Mouse (Mus musculus) CH12.LX (cell line): ENCODE measurements around the gene Agtpbp1. TPM values are rescaled to one million over a fixed set of nuclear protein-coding genes. Genes with fewer than 3 reads are reported as not detected.
A peak's percentile ranks its signal among the peaks of the same experiment; 100 is the strongest.

Source experiments
- DNase-seq: peaks from one replicate; pipeline ENCODE4 v3.0.0-alpha.2; 2013; ENCODE audit errors: extremely low read depth
- H3K27ac ChIP-seq: 2 replicates; pipeline ENCODE4 v1.5.1; 2012; ENCODE audit warnings: low read depth, mild to moderate bottlenecking, control low read depth, moderate library complexity; ENCODE audit not compliant: insufficient read depth
- H3K27me3 ChIP-seq: replicated peaks from 2 replicates; pipeline ENCODE3; 2012; ENCODE audit warnings: inconsistent platforms
- H3K36me3 ChIP-seq, 2 experiments: replicated peaks in 1 of 2; 2 replicates each; pipeline versions ENCODE3 to v1.6.1; 2012; ENCODE audit warnings: inconsistent platforms in 1 of 2, low read length in 1 of 2, mild to moderate bottlenecking in 1 of 2, mixed read lengths in 1 of 2, moderate library complexity in 1 of 2; ENCODE audit not compliant: control insufficient read depth in 1 of 2, insufficient read depth in 1 of 2
- H3K4me1 ChIP-seq, 2 experiments: 2 replicates each; pipeline ENCODE4 v1.6.1; 2012; ENCODE audit warnings: inconsistent platforms in 1 of 2, moderate library complexity in 1 of 2; ENCODE audit not compliant: insufficient read depth in 2 of 2, control insufficient read depth in 1 of 2
- H3K4me2 ChIP-seq: 2 replicates; pipeline ENCODE4 v1.6.1; 2012; ENCODE audit warnings: low read depth, mild to moderate bottlenecking, control low read depth; ENCODE audit not compliant: poor library complexity, insufficient read depth, severe bottlenecking
- H3K4me3 ChIP-seq, 3 experiments: fragments of 150-350 bp in 1 of 3; sonication (generic) in 1 of 3; replicated peaks in 1 of 3; 2 replicates each; pipeline versions ENCODE3 to v1.5.1; 2011 to 2012; ENCODE audit warnings: low read depth in 2 of 3, low read length in 2 of 3, mild to moderate bottlenecking in 2 of 3, moderate library complexity in 2 of 3, control low read depth in 1 of 3, improper control_type of control experiment in 1 of 3, inconsistent platforms in 1 of 3, mixed read lengths in 1 of 3; ENCODE audit not compliant: poor library complexity in 1 of 3
- H3K79me2 ChIP-seq: replicated peaks from 2 replicates; pipeline ENCODE4 v1.6.1; 2012; ENCODE audit warnings: mild to moderate bottlenecking, moderate library complexity; ENCODE audit not compliant: control insufficient read depth, poor library complexity, insufficient read depth, severe bottlenecking; ENCODE audit errors: extremely low read depth
- H3K9ac ChIP-seq: 2 replicates; pipeline ENCODE4 v1.6.1; 2012; ENCODE audit warnings: low read depth, mild to moderate bottlenecking, control low read depth, moderate library complexity; ENCODE audit not compliant: insufficient read depth
- H3K9me3 ChIP-seq: replicated peaks from 2 replicates; pipeline ENCODE3; 2012; ENCODE audit warnings: low read length, inconsistent platforms, mixed read lengths
- CHD2 ChIP-seq: IDR thresholded peaks from 2 replicates; pipeline ENCODE4 v1.6.1; 2011; ENCODE audit warnings: low read length, improper control_type of control experiment
- CTCF ChIP-seq, 2 experiments: IDR thresholded peaks in 1 of 2; conservative IDR thresholded peaks in 1 of 2; 2 replicates each; pipeline ENCODE4 v1.5.1; 2011 to 2012; ENCODE audit warnings: low read depth in 2 of 2, low read length in 2 of 2, improper control_type of control experiment in 1 of 2, inconsistent platforms in 1 of 2, mild to moderate bottlenecking in 1 of 2, moderate library complexity in 1 of 2
- E2F4 ChIP-seq: IDR thresholded peaks from 2 replicates; pipeline ENCODE4 v1.6.1; 2011; ENCODE audit warnings: low read depth, low read length, improper control_type of control experiment; ENCODE audit not compliant: insufficient replicate concordance
- EP300 ChIP-seq: IDR thresholded peaks from 2 replicates; pipeline ENCODE4 v1.6.1; 2011; ENCODE audit warnings: low read length, improper control_type of control experiment
- GABPA ChIP-seq: IDR thresholded peaks from 2 replicates; pipeline ENCODE4 v1.6.1; 2012; ENCODE audit warnings: low read depth, low read length, improper control_type of control experiment, inconsistent platforms; ENCODE audit not compliant: insufficient replicate concordance
- HCFC1 ChIP-seq: IDR thresholded peaks from 2 replicates; pipeline ENCODE4 v1.6.1; 2012; ENCODE audit warnings: low read depth, mild to moderate bottlenecking, inconsistent platforms, low read length, improper control_type of control experiment
- JUND ChIP-seq: conservative IDR thresholded peaks from 2 replicates; pipeline ENCODE4 v1.6.1; 2011; ENCODE audit warnings: low read depth, low read length, improper control_type of control experiment
- MAZ ChIP-seq: IDR thresholded peaks from 2 replicates; pipeline ENCODE4 v1.6.1; 2012; ENCODE audit warnings: low read depth, mild to moderate bottlenecking, inconsistent platforms, low read length, improper control_type of control experiment, moderate library complexity
- NRF1 ChIP-seq: IDR thresholded peaks from 2 replicates; pipeline ENCODE4 v1.6.1; 2014; ENCODE audit warnings: low read depth, mild to moderate bottlenecking, inconsistent platforms, low read length, improper control_type of control experiment, moderate library complexity
- POLR2A ChIP-seq: IDR thresholded peaks from 2 replicates; pipeline ENCODE4 v1.6.1; 2011; ENCODE audit warnings: low read depth, mild to moderate bottlenecking, improper control_type of control experiment, low read length
- RAD21 ChIP-seq: IDR thresholded peaks from 2 replicates; pipeline ENCODE4 v1.6.1; 2011; ENCODE audit warnings: low read depth, mild to moderate bottlenecking, low read length, improper control_type of control experiment, moderate library complexity
- SMC3 ChIP-seq: IDR thresholded peaks from 2 replicates; pipeline ENCODE4 v1.6.1; 2011; ENCODE audit warnings: low read depth, low read length, improper control_type of control experiment
- TBP ChIP-seq: conservative IDR thresholded peaks from 2 replicates; pipeline ENCODE4 v1.6.1; 2011; ENCODE audit warnings: low read depth, low read length, improper control_type of control experiment
- ZC3H11A ChIP-seq: IDR thresholded peaks from 2 replicates; pipeline ENCODE4 v1.6.1; 2012; ENCODE audit warnings: low read depth, mild to moderate bottlenecking, inconsistent platforms, low read length, improper control_type of control experiment
- ZMIZ1 ChIP-seq: IDR thresholded peaks from 2 replicates; pipeline ENCODE4 v1.6.1; 2012; ENCODE audit warnings: low read depth, mild to moderate bottlenecking, inconsistent platforms, low read length, improper control_type of control experiment
- ZNF384 ChIP-seq: IDR thresholded peaks from 2 replicates; pipeline ENCODE4 v1.6.1; 2012; ENCODE audit warnings: low read depth, low read length, improper control_type of control experiment, inconsistent platforms
- dilution Hi-C: fragments of 300-500 bp; cut with MboI; formaldehyde crosslinking; loops from 2 replicates; pipeline ENCODE4 v1.14.3; 2020; ENCODE audit warnings: low sequenced_read_pairs; ENCODE audit not compliant: extremely low pct_unique_long_range_greater_than_20kb, extremely low pct_ligation_motif_present
- in situ Hi-C: fragments of 300-500 bp; cut with MboI; formaldehyde crosslinking; loops from 3 replicates; pipeline ENCODE4 v1.14.3; 2019; ENCODE audit warnings: low sequenced_read_pairs, low pct_ligation_motif_present, low pct_unique_long_range_greater_than_20kb, mixed read lengths
- polyA plus RNA-seq: library from polyadenylated mRNA; unstranded; fragments of >175 nt; gene quantifications from 2 replicates; pipeline ENCODE4 v1.2.1, GENCODE M21; 2012; ENCODE audit warnings: low read depth; ENCODE audit not compliant: insufficient read length
- total RNA-seq, 2 experiments: library from RNA; depleted of rRNA; stranded (reverse); fragments of 300-350 nt in 1 of 2; fragments of >200 nt in 1 of 2; gene quantifications; 2 replicates each; pipeline ENCODE4 v1.2.3; 2012 to 2014

Agtpbp1 gene
- total and polyA plus RNA-seq, 3 experiments, result 15.7 to 21.5 (median 19.5) TPM

DNA sequence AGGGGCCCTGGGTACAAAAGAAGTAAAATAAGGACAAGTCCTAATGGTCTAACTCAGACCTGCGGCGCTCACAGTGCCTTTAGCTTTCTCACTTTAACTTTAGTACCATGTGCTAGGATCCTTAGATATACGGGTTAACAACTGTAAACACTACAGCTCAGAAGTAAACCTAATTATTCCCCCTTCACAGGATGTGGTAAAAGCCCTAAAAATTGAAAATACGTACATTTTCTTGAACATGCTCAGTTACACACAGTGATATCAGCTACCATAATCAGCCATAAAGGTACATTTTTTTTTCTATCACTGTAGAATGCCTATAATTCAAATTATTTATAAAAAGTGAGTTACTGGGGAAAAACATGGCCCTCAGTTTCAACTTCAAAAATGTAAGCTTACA lies 67.0 kb downstream of the Agtpbp1 start:
- no peak for TF ChIP-seq HCFC1
- TF ChIP-seq EP300, result no peak
- no peak for TF ChIP-seq GABPA
- no peak for TF ChIP-seq ZC3H11A
- TF ChIP-seq MAZ, result no peak
- no peak for TF ChIP-seq JUND
- TF ChIP-seq SMC3, result no peak
- TF ChIP-seq CHD2, result no peak
- TF ChIP-seq ZMIZ1, result no peak
- no peak for TF ChIP-seq NRF1
- TF ChIP-seq POLR2A, result no peak
- TF ChIP-seq E2F4, result no peak
- no peak for TF ChIP-seq ZNF384
- Histone ChIP-seq H3K4me3 (no peak overlapping the region), H3K36me3 (peaks cover 2 to 50% of the 10 kb centered on the region in 2 experiments), H3K4me1 (no peaks in the 10 kb centered on the region), H3K4me2 (no peak overlapping the region), H3K79me2 (no peaks in the 10 kb centered on the region), H3K27me3 (no peaks in the 10 kb centered on the region), H3K9ac (no peak overlapping the region), H3K9me3 (no peaks in the 10 kb centered on the region), H3K27ac (no peak overlapping the region)
- DNase-seq, result no peak
- in situ Hi-C loops (no loop called here), dilution Hi-C loops (no loop called here)

DNA sequence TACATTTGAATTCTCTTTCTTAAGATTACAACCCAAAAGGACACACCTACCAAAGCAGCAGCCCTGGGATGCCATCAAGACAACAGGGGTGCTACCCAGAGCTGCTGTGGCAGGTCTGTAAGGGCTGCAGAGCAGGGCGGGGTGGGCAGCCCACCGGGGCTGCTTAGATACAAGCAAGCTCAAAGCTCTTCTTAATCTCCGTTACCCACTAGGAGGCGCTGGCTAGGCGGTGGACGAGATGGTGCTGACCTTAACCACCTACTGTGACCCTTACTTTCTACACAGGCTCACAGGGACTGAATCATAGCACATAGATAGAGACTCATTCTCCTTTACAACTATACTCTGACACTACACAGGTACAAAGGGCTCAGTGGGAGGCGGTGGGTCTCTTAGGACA lies 70.0 kb downstream of the Agtpbp1 start:
- no peak overlapping the region for H3K4me3 ChIP-seq
- in situ Hi-C loops (no loop called here), dilution Hi-C loops (no loop called here)
- TF ChIP-seq RAD21 (peak; percentile 49), TBP (no peak), CTCF (conservative IDR thresholded peaks at IDR 0.05 in 1 of 2, IDR thresholded peaks at IDR 0.05 in 1 of 2; ENCODE audit: low read depth in 2 of 2, low read length in 2 of 2) (peak in 1 of 2 experiments; percentile 71; a peak in 2 of 4 replicates), SMC3 (peak; percentile 52)
- TF ChIP-seq, all 38 proteins: peak for 3
- H3K27me3 ChIP-seq, result no peaks in the 10 kb centered on the region
- no peak overlapping the region for H3K4me2 ChIP-seq
- no peaks in the 10 kb centered on the region for H3K79me2 ChIP-seq
- H3K27ac ChIP-seq, result no peak overlapping the region
- peaks cover 8 to 9% of the 10 kb centered on the region in 2 experiments for H3K4me1 ChIP-seq
- H3K36me3 ChIP-seq, result peaks cover 2 to 49% of the 10 kb centered on the region in 2 experiments
- H3K9me3 ChIP-seq, result no peaks in the 10 kb centered on the region
- peak; percentile 57 for DNase-seq
- no peak overlapping the region for H3K9ac ChIP-seq
